Mouse (Mus musculus): ENCODE results near the gene Wdfy2.

GRCm38 (mm10) chr14:62842976-62843375, 5.5 kb downstream of the Wdfy2 start:
- no peak for TF ChIP-seq CTCF (IDR thresholded peaks at IDR 0.05; ENCODE audit: low read depth, low read length)
- no peak for TF ChIP-seq EP300 (IDR thresholded peaks at IDR 0.05; ENCODE audit: insufficient read depth, low read depth, low read length)

Data from ES-Bruce4 (cell line).